Mouse (Mus musculus) bone marrow, adult 2 months (tissue): Measurements from ENCODE around the gene Styx. TPM values are rescaled to one million over a fixed set of nuclear protein-coding genes. Genes with fewer than 3 reads are reported as not detected.

Source experiments
- H3K27ac ChIP-seq: fragments of 200-500 bp; 2 replicates; pipeline ENCODE4 v1.5.1; 2012; ENCODE audit warnings: low read depth, mild to moderate bottlenecking, control low read depth, inconsistent platforms, low read length; ENCODE audit not compliant: control insufficient read depth, poor library complexity, insufficient read depth
- H3K4me1 ChIP-seq: fragments of 200-500 bp; 2 replicates; pipeline ENCODE4 v1.6.1; 2011; ENCODE audit warnings: low read length; ENCODE audit not compliant: control insufficient read depth, insufficient read depth
- H3K4me3 ChIP-seq: fragments of 200-500 bp; replicated peaks from 2 replicates; pipeline ENCODE3; 2011; ENCODE audit warnings: mild to moderate bottlenecking, low read depth, low read length, control low read depth; ENCODE audit not compliant: control insufficient read depth
- CTCF ChIP-seq: fragments of 200-500 bp; IDR thresholded peaks from 2 replicates; pipeline ENCODE4 v1.5.1; 2011; ENCODE audit warnings: low read length, control low read depth; ENCODE audit not compliant: control insufficient read depth, insufficient read depth
- POLR2A ChIP-seq: fragments of 200-500 bp; IDR thresholded peaks from 2 replicates; pipeline ENCODE4 v1.6.1; 2011; ENCODE audit warnings: low read depth, mild to moderate bottlenecking, control low read depth, low read length, borderline replicate concordance; ENCODE audit not compliant: control insufficient read depth
- WGBS: fragments of 180-500 bp; shearing (Covaris S2); methylation state at CpG from one replicate; pipeline ENCODE4 v1.1.7; 2018; 5-methylcytosine and 5-hydroxymethylcytosine counted together
- polyA plus RNA-seq: library from polyadenylated mRNA; stranded (reverse); fragments of >200 nt; gene quantifications from 2 replicates; pipeline ENCODE4 v1.2.4, GENCODE M21; 2011; ENCODE audit warnings: low replicate concordance; ENCODE audit not compliant: missing spikeins, insufficient read depth, insufficient read length

Styx gene
- polyA plus RNA-seq, 1 experiment, result 3.5 TPM

GRCm38 (mm10) chr14:45439387-45439786, 88.5 kb downstream of the Styx start:
- no peak overlapping the region for H3K4me3 ChIP-seq
- 77% methylated on average over 9 of the region's 9 CpGs for WGBS
- H3K27ac ChIP-seq, result no peak overlapping the region
- no peak for TF ChIP-seq CTCF
- TF ChIP-seq POLR2A, result no peak
- H3K4me1 ChIP-seq, result no peaks in the 10 kb centered on the region

GRCm38 (mm10) chr14:45441291-45441690, 90.4 kb downstream of the Styx start:
- Histone ChIP-seq H3K27ac (no peak overlapping the region), H3K4me3 (no peak overlapping the region), H3K4me1 (no peaks in the 10 kb centered on the region)
- 73% methylated on average over 6 of the region's 6 CpGs for WGBS
- no peak for TF ChIP-seq CTCF
- TF ChIP-seq POLR2A, result no peak

- WGBS, result 50% methylated on average over 12 of the region's 12 CpGs
- H3K4me3 ChIP-seq, result no peak overlapping the region
- H3K4me1 ChIP-seq, result no peaks in the 10 kb centered on the region
- no peak for TF ChIP-seq CTCF
- TF ChIP-seq POLR2A, result no peak
- H3K27ac ChIP-seq, result no peak overlapping the region
Measured at GRCm38 (mm10) chr14:45442781-45443560, 92.1 kb downstream of the Styx start.

GRCm38 (mm10) chr14:45444870-45445269, 94.0 kb downstream of the Styx start:
- H3K27ac ChIP-seq, result no peak overlapping the region
- H3K4me1 ChIP-seq, result no peaks in the 10 kb centered on the region
- no peak overlapping the region for H3K4me3 ChIP-seq
- TF ChIP-seq POLR2A (no peak), CTCF (no peak)
- 75% methylated on average over 7 of the region's 7 CpGs for WGBS

GRCm38 (mm10) chr14:45445445-45445844, 94.6 kb downstream of the Styx start:
- no peaks in the 10 kb centered on the region for H3K4me1 ChIP-seq
- TF ChIP-seq POLR2A (no peak), CTCF (no peak)
- H3K4me3 ChIP-seq, result no peak overlapping the region
- no peak overlapping the region for H3K27ac ChIP-seq
- WGBS, result 72% methylated on average over 12 of the region's 12 CpGs

- WGBS, result 78% methylated on average over 3 of the region's 3 CpGs
- Histone ChIP-seq H3K27ac (no peak overlapping the region), H3K4me3 (no peak overlapping the region), H3K4me1 (no peaks in the 10 kb centered on the region)
- TF ChIP-seq POLR2A, result no peak
- no peak for TF ChIP-seq CTCF
Measured at GRCm38 (mm10) chr14:45446777-45447176, 95.9 kb downstream of the Styx start.

GRCm38 (mm10) chr14:45451090-45451489, 100.2 kb downstream of the Styx start:
- Histone ChIP-seq H3K4me1 (no peaks in the 10 kb centered on the region), H3K27ac (no peak overlapping the region), H3K4me3 (no peak overlapping the region)
- WGBS, result 32% methylated on average over 2 of the region's 2 CpGs
- TF ChIP-seq POLR2A, result no peak
- no peak for TF ChIP-seq CTCF

- H3K4me1 ChIP-seq, result no peaks in the 10 kb centered on the region
- WGBS, result 57% methylated on average over 4 of the region's 4 CpGs
- no peak overlapping the region for H3K27ac ChIP-seq
- TF ChIP-seq CTCF (no peak), POLR2A (no peak)
- H3K4me3 ChIP-seq, result no peak overlapping the region
Measured at GRCm38 (mm10) chr14:45452148-45452547, 101.3 kb downstream of the Styx start.
